Mouse (Mus musculus) heart, embryonic 14.5 days (tissue): Measurements from ENCODE around the gene Krtap5-5. TPM values are rescaled to one million over a fixed set of nuclear protein-coding genes. Genes with fewer than 3 reads are reported as not detected.
"Not testable (repeated sequence)": the region's sequence is repeated elsewhere in the genome, so short reads cannot be mapped to it uniquely, and the experiment has no call there.

Source experiments
- ATAC-seq: fragments of 200-750 bp; cut with Nextera tagmentation; 2 replicates; pipeline ENCODE4 v1.8.0; 2017; ENCODE audit warnings: low read depth, moderate TSS enrichment; ENCODE audit not compliant: insufficient number of reproducible peaks, insufficient read depth, low FRiP score
- H3K27ac ChIP-seq, 2 experiments: fragments of 200-500 bp in 1 of 2; fragments of 300-500 bp in 1 of 2; sonication (generic) in 1 of 2; replicated peaks in 1 of 2; 2 replicates each; pipeline ENCODE4 v1.5.1; 2012 to 2014; ENCODE audit warnings: low read depth in 2 of 2, low read length in 2 of 2, control low read depth in 1 of 2, mild to moderate bottlenecking in 1 of 2, mixed read lengths in 1 of 2; ENCODE audit not compliant: control insufficient read depth in 1 of 2, insufficient read depth in 1 of 2
- H3K27me3 ChIP-seq: fragments of 300-500 bp; sonication (generic); 2 replicates; pipeline ENCODE4 v1.6.1; 2014; ENCODE audit warnings: mild to moderate bottlenecking, low read length, control low read depth; ENCODE audit not compliant: control insufficient read depth, insufficient read depth
- H3K36me3 ChIP-seq: fragments of 300-500 bp; sonication (generic); 2 replicates; pipeline ENCODE4 v1.6.1; 2014; ENCODE audit warnings: mild to moderate bottlenecking, control low read depth, low read length, mixed read lengths; ENCODE audit not compliant: control insufficient read depth, insufficient read depth
- H3K4me1 ChIP-seq, 2 experiments: fragments of 200-500 bp in 1 of 2; fragments of 300-500 bp in 1 of 2; sonication (generic) in 1 of 2; 2 replicates each; pipeline ENCODE4 v1.6.1; 2012 to 2014; ENCODE audit warnings: low read length in 2 of 2, control low read depth in 1 of 2, mixed read lengths in 1 of 2; ENCODE audit not compliant: control insufficient read depth in 2 of 2, insufficient read depth in 2 of 2
- H3K4me2 ChIP-seq: fragments of 300-500 bp; sonication (generic); 2 replicates; pipeline ENCODE4 v1.6.1; 2014; ENCODE audit warnings: mild to moderate bottlenecking, low read length
- H3K4me3 ChIP-seq, 2 experiments: fragments of 200-500 bp in 1 of 2; fragments of 300-500 bp in 1 of 2; sonication (generic) in 1 of 2; 2 replicates each; pipeline ENCODE4 v1.5.1; 2012 to 2014; ENCODE audit warnings: low read length in 2 of 2, mild to moderate bottlenecking in 2 of 2, control low read depth in 1 of 2, low read depth in 1 of 2, moderate library complexity in 1 of 2; ENCODE audit not compliant: control insufficient read depth in 1 of 2, insufficient read depth in 1 of 2
- H3K9ac ChIP-seq: fragments of 300-500 bp; sonication (generic); 2 replicates; pipeline ENCODE4 v1.6.1; 2014; ENCODE audit warnings: mild to moderate bottlenecking, low read length
- H3K9me3 ChIP-seq: fragments of 300-500 bp; sonication (generic); 2 replicates; pipeline ENCODE4 v1.6.1; 2016; ENCODE audit warnings: low read length, control low read depth; ENCODE audit not compliant: control insufficient read depth
- WGBS: fragments of 180-500 bp; shearing (Covaris S2); extraction: QIAGEN DNeasy Blood & Tissue Kit; methylation state at CpG from one replicate; pipeline ENCODE4 v1.1.7; 2014; 5-methylcytosine and 5-hydroxymethylcytosine counted together
- polyA plus RNA-seq: library from polyadenylated mRNA; unstranded; fragments of >200 nt; fragmentation: Nextera tagmentation; extraction: Ambion mirVana; gene quantifications from 2 replicates; pipeline ENCODE4 v1.2.1, GENCODE M21; 2014

The Krtap5-5 gene
- polyA plus RNA-seq, 1 experiment from 2014 or later: not detected

GRCm38 (mm10) chr7:142231540-142231939, 1.8 kb upstream of the Krtap5-5 start:
- no peak overlapping the region for H3K27ac ChIP-seq
- no peak for ATAC-seq
- no peak overlapping the region for H3K9ac ChIP-seq

GRCm38 (mm10) chr7:142224518-142224917, 5.3 kb downstream of the Krtap5-5 start:
- 14% methylated on average over 2 of the region's 2 CpGs for WGBS
- no peak for ATAC-seq

More at GRCm38 (mm10) chr7:142231540-142231939, 1.8 kb upstream of the Krtap5-5 start:
- no peaks in the 10 kb centered on the region for H3K27me3 ChIP-seq
- WGBS: 40% methylated on average over 1 of the region's 1 CpGs
- no peak overlapping the region for H3K4me2 ChIP-seq
- no peaks in the 10 kb centered on the region for H3K36me3 ChIP-seq
- no peak overlapping the region for H3K4me3 ChIP-seq
- H3K4me1 ChIP-seq: no peaks in the 10 kb centered on the region
- peaks cover 15% of the 10 kb centered on the region; the same call in 1 of the 2 replicates for H3K9me3 ChIP-seq

GRCm38 (mm10) chr7:142212136-142212535, 17.6 kb downstream of the Krtap5-5 start:
- not testable (repeated sequence) for ATAC-seq, H3K9ac ChIP-seq, H3K4me2 ChIP-seq, H3K27me3 ChIP-seq, H3K4me1 ChIP-seq, H3K36me3 ChIP-seq, H3K4me3 ChIP-seq, H3K27ac ChIP-seq, H3K9me3 ChIP-seq
- WGBS: 50% methylated on average over 1 of the region's 1 CpGs

More at GRCm38 (mm10) chr7:142224518-142224917, 5.3 kb downstream of the Krtap5-5 start:
- no peak overlapping the region for H3K9ac ChIP-seq
- no peaks in the 10 kb centered on the region for H3K9me3 ChIP-seq
- no peak overlapping the region for H3K27ac ChIP-seq
- H3K36me3 ChIP-seq: no peaks in the 10 kb centered on the region
- no peak overlapping the region for H3K4me3 ChIP-seq
- H3K27me3 ChIP-seq: no peaks in the 10 kb centered on the region
- no peak overlapping the region for H3K4me2 ChIP-seq
- no peaks in the 10 kb centered on the region for H3K4me1 ChIP-seq

- no peak within 1 kb of the TSS for H3K4me3 ChIP-seq
- ATAC-seq: no peak
- H3K4me2 ChIP-seq: no peak within 1 kb of the TSS
- WGBS: 45% methylated on average over 1 of the region's 1 CpGs
- H3K27ac ChIP-seq: no peak within 1 kb of the TSS
- H3K9ac ChIP-seq: no peak within 1 kb of the TSS
- no peaks in the 10 kb centered on the region for H3K36me3 ChIP-seq
- no peaks in the 10 kb centered on the region for H3K4me1 ChIP-seq
- H3K27me3 ChIP-seq: no peaks in the 10 kb centered on the region
- H3K9me3 ChIP-seq: no peaks in the 10 kb centered on the region
Observed at GRCm38 (mm10) chr7:142211559-142211958, 18.2 kb downstream of the Krtap5-5 start, which contains the start of gene Gm7579. Gm7579 (plus strand) TSS chr7:142211859.

GRCm38 (mm10) chr7:142206891-142207290, 22.9 kb downstream of the Krtap5-5 start:
- H3K27me3 ChIP-seq, H3K9me3 ChIP-seq, H3K4me3 ChIP-seq, ATAC-seq, H3K9ac ChIP-seq, H3K4me2 ChIP-seq, H3K4me1 ChIP-seq, H3K36me3 ChIP-seq, H3K27ac ChIP-seq: not testable (repeated sequence)
- WGBS: 74% methylated on average over 5 of the region's 5 CpGs

- no peak overlapping the region for H3K27ac ChIP-seq
- no peaks in the 10 kb centered on the region for H3K4me1 ChIP-seq
- H3K4me3 ChIP-seq: no peak overlapping the region
- H3K36me3 ChIP-seq: no peaks in the 10 kb centered on the region
- no peak overlapping the region for H3K4me2 ChIP-seq
- no peaks in the 10 kb centered on the region for H3K9me3 ChIP-seq
- no peak for ATAC-seq
- H3K9ac ChIP-seq: no peak overlapping the region
- no peaks in the 10 kb centered on the region for H3K27me3 ChIP-seq
Observed at GRCm38 (mm10) chr7:142205488-142205887, 24.3 kb downstream of the Krtap5-5 start.

- Histone ChIP-seq H3K4me3 (no peak within 1 kb of the TSS), H3K9ac (no peak within 1 kb of the TSS), H3K36me3 (no peaks in the 10 kb centered on the region), H3K4me1 (no peaks in the 10 kb centered on the region), H3K27ac (no peak within 1 kb of the TSS), H3K9me3 (no peaks in the 10 kb centered on the region), H3K27me3 (no peaks in the 10 kb centered on the region), H3K4me2 (no peak within 1 kb of the TSS)
- ATAC-seq: no peak
- 57% methylated on average over 1 of the region's 1 CpGs for WGBS
Observed at GRCm38 (mm10) chr7:142201064-142201463, 28.7 kb downstream of the Krtap5-5 start, which contains the start of gene Krtap5-3. Krtap5-3 (plus strand) TSS chr7:142201364.

GRCm38 (mm10) chr7:142198748-142199147, 31.0 kb downstream of the Krtap5-5 start:
- Histone ChIP-seq H3K9ac (no peak overlapping the region), H3K4me2 (no peak overlapping the region), H3K4me1 (no peaks in the 10 kb centered on the region), H3K36me3 (no peaks in the 10 kb centered on the region), H3K9me3 (0 out of 2 replicates have a peak, but pooled peaks cover 3% of the 10 kb centered on the region), H3K27me3 (no peaks in the 10 kb centered on the region), H3K27ac (no peak overlapping the region), H3K4me3 (no peak overlapping the region)
- no peak for ATAC-seq
- 65% methylated on average over 2 of the region's 2 CpGs for WGBS
